Mouse (Mus musculus) thymus, postnatal 10 days (tissue): ENCODE measurements around the gene Taf1c.

ENCODE experiments used
- DNase-seq, 2 experiments: peaks; one replicate each; pipeline ENCODE4 v3.0.0; 2021; ENCODE audit warnings: low spot score in 2 of 2

Taf1c gene

DNA sequence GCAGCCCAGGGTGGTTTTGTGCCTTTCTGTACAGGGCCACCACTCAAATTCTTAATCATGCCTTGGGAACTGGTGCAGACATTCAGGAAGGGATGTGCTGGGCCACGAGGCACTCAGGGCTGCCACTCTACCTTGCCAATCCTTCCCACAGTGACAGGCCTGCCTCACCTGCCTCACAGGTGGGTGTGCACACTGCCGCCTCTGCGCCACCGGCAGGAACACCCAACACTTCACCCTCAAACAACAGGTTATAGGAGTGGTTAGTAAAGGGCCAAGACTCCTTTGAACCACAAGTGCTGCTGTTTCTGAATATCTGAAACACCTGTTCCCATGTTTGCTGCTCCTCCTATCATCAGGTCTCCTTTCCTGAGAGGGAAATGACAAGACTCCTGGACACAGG lies 32.6 kb downstream of the Taf1c start:
- DNase-seq = no peak

GRCm38 (mm10) chr8:119571135-119571534 lies 33.9 kb downstream of the Taf1c start:
- DNase-seq = no peak

- DNase-seq = peak; percentile 79 to 84
Observed at GRCm38 (mm10) chr8:119569881-119570280, 35.1 kb downstream of the Taf1c start.

- DNase-seq = peak in 1 of 2 experiments; percentile 32
Observed at GRCm38 (mm10) chr8:119568951-119569350, 36.1 kb downstream of the Taf1c start.

DNA sequence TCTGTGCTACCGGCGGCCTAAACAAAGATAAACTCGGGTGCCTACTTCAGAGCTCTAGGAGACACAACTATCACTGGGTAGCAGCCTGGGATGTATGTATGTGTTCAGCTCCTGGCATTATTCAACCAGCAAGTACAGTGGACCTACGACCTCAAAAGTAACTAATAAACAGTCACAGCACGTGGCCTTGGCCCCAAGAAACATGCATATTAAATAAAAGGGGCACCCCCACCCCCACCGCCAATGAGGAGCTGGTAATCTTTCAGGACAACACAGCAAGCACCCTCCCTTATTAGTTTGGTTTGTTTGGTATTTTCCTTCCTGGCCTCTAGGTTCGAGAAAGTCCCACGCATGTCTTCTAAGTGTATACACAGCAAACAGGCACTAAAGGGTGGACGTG lies 36.8 kb downstream of the Taf1c start:
- no peak for DNase-seq

DNA sequence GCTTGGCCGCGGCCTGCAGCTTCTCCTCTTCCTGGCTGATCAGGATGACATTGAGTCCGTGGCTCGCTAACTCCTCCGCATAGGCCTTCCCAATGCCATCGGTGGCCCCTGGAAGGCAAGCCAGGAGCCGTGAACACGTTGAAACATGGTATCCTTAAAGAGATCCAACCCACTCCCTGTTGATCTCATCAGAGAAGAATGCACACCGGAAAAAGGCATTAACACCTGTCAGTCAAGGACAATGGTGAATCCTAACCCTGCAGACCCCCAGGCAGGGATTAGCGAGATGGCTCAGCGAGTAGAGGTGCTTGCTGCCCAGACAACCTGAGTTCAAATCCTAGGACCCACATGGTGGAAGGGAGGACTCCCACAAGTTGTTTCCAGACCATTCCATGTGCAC lies 38.7 kb downstream of the Taf1c start:
- no peak for DNase-seq

- peak; percentile 53 to 54 for DNase-seq
Observed at GRCm38 (mm10) chr8:119563849-119564251, 41.2 kb downstream of the Taf1c start.

- no peak for DNase-seq
Observed at GRCm38 (mm10) chr8:119559402-119559720, 45.7 kb downstream of the Taf1c start.

- peak; percentile 97 to 99 for DNase-seq
Observed at GRCm38 (mm10) chr8:119558603-119559401, 46.2 kb downstream of the Taf1c start, which contains the start of gene Mbtps1. Gene Mbtps1, minus strand, starts transcription at chr8:119558735.

DNA sequence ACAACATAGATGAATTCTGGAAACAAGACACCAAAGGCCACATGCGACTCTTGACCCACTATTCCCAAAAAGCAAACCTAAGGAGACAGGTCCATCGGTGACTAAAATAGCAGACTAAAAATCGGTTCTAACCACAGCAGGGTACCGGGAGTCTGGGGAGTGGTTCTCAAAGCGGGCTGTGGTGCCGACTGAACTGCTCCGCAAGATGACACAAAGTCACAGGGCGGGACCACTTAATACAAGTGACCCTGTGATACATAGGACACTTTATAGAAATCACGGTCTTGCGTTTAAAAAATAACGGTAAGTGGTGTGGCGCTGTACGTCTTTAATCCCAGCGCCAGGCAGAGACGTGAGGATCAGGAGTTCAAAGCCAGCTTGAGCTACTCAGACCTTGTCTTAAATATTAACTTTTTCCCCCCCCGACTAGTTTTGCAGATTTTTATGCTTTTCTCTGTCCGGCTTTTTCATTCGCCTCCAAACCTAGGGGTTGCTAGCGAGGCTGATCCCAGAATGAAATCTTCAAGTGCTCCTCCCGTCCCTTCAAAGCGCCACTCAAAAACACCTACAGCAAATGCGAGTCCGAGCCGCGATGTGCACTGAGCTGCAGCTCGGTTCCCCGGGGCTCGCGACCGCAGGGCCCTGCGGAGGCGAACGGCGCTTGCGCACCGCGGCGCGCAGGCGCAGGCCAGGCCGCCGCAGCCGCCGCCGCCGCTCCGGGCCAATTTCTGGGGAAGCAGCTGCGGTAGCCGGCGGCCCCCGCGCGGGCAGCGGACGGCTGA lies 47.0 kb downstream of the Taf1c start:
- DNase-seq = peak in 1 of 2 experiments; percentile 81

DNA sequence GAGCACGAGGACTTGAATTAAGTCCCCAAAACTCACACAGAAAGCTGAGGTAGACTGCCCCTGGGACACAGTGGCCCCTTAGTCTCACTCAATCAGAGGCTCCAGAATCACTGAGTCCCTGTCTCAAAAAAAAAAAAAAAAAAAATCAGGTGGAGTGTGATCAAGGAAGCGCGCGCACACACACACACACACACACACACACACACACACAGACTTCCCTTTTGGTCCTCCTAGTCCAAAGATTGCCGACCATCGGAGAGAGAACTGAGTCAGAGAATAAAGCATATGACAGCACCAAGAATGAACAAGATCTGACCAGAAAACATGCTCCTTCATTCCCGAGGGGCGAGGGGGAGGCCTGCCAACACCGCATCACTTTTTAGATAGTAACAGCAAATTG lies 47.9 kb downstream of the Taf1c start:
- no peak for DNase-seq

DNA sequence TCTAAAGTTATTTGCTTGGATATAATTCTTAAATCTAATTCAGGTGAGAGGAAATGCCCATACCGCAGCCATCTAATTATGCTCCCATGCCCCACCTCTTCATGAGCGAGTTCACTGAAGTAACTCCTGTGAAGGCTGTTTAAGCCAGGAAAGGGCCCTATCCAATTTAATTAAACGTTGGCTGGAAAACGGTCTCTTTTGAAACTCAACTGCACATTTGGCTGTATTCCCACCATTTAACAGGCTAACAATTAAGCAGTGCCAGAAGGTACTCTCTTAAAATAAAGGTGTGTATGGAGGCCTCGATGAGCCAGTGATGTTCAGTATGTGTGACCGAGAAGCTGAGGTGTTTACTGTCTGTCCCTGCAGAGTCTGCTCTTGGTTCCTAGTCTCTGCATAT lies 49.2 kb downstream of the Taf1c start:
- DNase-seq = no peak

DNA sequence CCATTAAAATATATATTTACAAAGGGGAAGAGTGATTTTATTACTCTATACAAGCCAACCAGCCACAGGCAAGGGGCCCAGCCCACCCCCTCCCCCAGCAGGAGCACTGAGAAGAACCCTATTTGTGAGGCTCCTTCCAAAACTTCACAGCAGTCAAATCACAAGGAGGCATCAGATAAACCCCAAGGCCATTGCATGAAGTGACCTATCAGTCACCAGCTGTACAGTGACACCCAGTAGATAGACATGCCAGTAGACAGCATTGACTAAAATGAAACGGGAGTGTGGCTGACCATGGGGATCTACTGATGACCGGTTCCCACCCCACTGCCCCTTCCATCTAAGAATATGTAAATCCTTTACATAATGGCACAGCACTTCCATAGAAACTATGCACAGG lies 52.1 kb downstream of the Taf1c start:
- no peak for DNase-seq

- DNase-seq = no peak
Observed at GRCm38 (mm10) chr8:119548560-119549113, 56.4 kb downstream of the Taf1c start.
